Mouse (Mus musculus) telencephalon, adult 2 months (tissue): ENCODE results near the gene Zcchc9.
"Not testable (repeated sequence)": the region's sequence is repeated elsewhere in the genome, so short reads cannot be mapped to it uniquely, and the experiment has no call there.

ENCODE experiments used
- DNase-seq: peaks from one replicate; pipeline ENCODE4 v3.0.0-alpha.2; 2011; ENCODE audit warnings: low read depth, low spot score

The Zcchc9 gene

GRCm38 (mm10) chr13:91807155-91807839, at the start of gene Zcchc9:
Gene Zcchc9 (minus strand): TSS chr13:91807705.
- peak; percentile 91 for DNase-seq

DNA sequence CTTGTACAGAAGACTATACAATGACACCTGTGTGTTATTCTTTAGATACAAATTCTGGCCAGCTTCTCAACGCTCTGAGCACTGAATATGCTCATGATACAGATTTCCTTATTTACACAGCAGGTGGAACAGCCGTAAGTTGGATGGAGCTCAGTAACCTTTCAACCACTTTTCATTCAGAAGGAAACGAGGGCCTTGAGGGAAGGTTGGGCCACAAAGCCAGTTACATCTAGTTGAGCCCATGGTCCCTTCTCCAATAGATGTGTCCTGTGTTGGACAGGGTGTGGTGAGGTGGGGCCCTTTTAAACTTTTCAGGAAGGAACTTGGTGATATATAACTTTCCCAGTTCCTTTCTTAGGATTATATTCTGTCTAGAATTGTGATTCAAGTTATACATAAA, 46.9 kb upstream of the Zcchc9 start:
- DNase-seq: no peak

DNA sequence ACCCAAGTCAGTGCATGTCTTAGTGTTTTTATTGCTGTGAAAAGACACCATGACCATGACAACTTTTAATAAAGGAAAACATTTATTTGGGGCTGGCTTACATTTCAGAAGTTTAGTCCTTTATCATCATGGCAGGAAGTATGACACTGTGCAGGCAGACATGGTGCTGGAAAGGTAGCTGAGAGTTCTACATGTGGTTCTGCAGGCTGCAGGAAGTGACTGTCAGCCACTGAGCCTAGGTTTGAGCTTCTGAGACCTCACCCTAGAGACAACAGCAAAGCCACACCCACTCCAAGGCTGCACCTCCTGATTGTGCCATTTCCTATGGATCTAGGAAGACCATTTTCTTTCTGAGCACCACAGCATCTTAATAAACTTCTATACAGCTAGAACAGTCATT, 20.4 kb upstream of the Zcchc9 start:
- DNase-seq: no peak

DNA sequence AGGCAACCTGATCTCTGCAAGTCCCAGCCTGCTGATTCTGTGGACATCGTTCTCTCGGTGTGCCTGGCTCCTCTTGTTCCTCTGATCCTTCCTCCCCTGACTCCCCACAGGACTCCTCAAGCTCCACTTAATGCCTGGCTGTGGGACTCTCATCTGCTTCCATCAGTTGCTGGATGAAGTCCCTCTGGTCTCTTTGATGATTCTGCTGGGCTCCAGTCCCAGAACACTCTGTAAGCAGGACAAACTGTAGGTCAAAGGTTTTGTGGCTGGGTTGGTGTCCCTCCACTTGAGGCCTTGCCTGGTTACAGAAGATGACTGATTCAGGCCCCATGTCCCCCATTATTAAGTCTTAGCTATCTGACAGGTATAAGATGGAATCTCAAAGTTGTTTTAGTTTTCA, 18.6 kb upstream of the Zcchc9 start:
- no peak for DNase-seq

DNA sequence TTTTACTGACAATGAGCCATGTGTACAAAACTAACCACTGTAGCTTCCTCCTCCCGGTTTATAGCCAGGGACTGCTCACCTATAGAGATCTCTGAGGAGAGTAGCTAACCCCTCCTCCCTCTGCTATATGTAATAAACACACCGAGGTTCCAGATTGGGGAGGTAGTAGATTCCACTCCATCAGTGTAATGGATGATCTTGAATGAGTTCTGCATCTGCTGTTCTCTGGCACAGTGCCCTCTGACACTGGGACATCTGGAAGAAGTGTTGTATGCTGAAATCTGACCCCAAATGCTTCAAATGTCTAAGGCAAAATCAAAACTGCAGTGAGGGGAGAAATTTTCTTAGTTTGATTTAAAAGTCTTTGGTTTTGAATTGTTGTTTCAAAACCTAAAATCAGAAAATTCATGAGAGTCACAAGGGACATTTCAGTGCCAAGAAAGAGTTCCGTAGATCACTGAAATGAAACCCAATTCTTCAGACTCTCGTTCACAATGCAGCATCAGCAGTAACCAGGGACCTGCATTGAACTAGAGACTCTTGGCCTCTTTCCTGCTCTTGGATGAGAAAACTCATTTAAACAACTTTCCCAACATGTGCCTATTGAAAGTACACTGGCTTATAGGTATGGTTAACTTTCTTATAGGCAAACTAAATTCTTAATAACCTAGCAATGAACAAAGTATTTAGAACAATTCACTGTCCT, 17.5 kb upstream of the Zcchc9 start:
- no peak for DNase-seq

GRCm38 (mm10) chr13:91823735-91824134, 16.2 kb upstream of the Zcchc9 start:
- no peak for DNase-seq

GRCm38 (mm10) chr13:91814670-91815069, 7.2 kb upstream of the Zcchc9 start:
- no peak for DNase-seq

DNA sequence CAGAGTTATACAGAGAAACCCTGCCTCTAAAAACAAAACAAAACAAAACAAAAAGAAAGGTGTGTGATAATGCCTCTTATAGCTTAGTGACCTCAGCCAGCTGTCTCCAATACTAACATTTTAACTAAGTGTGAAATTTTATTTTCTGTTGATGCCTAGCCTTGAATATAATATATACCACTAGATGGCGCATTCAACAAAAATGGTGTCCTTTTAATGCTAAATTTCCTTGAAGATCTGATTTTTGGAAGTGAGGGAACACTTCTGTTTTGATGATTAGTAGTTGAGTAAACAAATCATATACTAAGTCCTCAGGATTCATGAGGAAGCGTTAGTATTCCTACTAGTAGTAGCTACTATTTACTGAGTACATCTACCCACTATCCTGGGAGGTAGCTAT, 2.0 kb upstream of the Zcchc9 start:
- no peak for DNase-seq

- DNase-seq: no peak
Measured at GRCm38 (mm10) chr13:91807874-91808575, 520 bp upstream of the Zcchc9 start.

DNA sequence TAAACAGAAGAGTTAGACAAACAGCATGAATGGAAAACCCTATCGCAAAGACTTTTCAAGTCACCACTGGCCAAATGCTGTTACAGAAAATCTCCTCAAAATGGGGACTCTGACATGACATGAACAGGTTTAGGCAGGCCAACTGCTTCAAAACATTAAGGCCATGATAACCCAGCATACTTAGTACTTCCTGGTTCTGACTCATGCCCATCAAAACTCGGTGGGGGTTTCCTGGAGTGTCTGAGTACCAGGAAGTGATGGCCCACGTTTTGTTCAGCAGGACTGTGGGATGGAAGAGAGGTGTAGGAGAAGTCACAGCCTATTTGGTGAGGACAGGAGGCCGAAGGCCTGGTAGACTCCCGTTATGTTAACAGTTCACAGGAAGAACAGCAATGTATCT, 5.8 kb downstream of the Zcchc9 start:
- DNase-seq: no peak

- peak; percentile 44 for DNase-seq
Measured at GRCm38 (mm10) chr13:91797442-91797841, 10.1 kb downstream of the Zcchc9 start.

GRCm38 (mm10) chr13:91796916-91797315, 10.6 kb downstream of the Zcchc9 start:
- no peak for DNase-seq

DNA sequence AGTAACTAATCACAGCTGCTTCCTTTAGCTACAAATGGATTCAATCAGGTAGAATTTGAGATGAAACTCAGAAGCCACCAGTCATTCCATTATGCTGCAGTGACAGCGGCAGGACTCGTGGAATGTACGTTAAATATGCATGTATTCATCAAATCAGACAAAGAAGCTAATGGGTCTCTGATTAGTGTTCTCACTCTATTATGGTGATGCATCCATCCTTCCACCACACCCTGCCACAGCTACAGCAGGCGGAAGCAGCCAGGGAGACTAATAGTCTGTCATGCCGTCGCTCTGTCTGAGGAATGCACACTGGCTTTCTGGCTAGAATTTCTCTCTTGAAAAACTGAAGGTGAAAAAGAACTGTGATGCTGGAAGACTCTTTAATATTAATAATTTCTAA, 11.5 kb downstream of the Zcchc9 start:
- DNase-seq: no peak

DNA sequence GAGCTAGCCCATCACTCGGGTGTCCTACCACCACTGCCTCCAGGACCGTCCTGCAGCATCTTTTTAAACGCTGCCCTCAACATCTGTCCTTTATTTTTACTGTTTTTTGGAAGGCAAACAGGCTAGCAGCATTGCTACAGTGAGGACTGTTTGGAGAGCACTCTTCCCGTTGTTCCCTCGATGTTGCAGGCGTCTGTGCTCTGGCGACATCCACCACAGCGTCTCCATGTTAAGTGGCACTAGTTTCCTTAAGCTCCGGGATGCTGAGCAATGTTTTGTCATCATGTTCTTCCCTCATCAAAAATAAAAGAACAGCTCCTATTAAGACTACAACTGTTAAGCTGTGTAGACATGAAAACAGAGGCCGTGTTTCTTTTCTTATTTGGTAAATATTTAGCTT, 11.9 kb downstream of the Zcchc9 start:
- DNase-seq: no peak

- DNase-seq: no peak
Measured at GRCm38 (mm10) chr13:91794926-91795436, 12.5 kb downstream of the Zcchc9 start.

DNA sequence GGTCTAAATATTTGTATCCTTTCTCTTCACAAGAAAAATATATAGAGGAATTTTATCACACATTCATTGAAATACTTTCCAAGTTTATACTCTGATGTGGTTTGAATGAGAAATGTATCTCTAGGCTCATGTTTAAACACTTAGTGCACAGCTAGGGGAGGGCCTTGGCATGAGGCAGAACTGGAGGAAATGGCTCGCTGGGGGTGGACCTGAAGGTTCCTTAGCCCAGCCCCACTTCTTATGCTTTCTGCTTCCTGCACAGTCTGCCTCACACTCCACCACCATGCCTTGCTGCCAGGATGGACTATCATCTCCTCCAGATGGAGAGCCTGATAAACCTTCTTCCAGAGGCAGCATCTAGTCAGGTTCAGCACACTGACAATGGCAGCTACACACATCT, 15.5 kb downstream of the Zcchc9 start:
- no peak for DNase-seq

- peak; percentile 17 for DNase-seq
Measured at GRCm38 (mm10) chr13:91779892-91780291, 27.6 kb downstream of the Zcchc9 start.

DNA sequence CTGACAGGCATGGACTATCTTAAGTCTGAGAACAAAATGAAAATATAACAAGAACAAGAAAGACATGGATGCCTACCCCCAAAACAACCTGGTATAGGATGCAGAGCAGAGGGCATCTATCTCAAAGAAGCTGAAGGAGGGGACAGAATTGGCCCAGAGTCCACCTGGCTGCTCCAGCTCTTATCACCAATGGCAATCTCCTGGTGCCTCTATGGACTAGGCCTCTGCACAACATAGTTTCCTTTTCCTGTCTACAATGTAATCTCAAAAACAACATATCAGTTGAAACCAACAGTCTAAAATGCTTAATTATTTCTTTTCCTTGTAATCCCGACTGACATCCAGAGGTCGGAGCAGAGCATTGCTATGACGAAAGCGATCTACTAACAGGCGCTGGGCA, 29.4 kb downstream of the Zcchc9 start:
- DNase-seq: no peak

- no peak for DNase-seq
Measured at GRCm38 (mm10) chr13:91768683-91769651, 38.5 kb downstream of the Zcchc9 start.

- no peak for DNase-seq
Measured at GRCm38 (mm10) chr13:91765627-91766026, 41.9 kb downstream of the Zcchc9 start.

DNA sequence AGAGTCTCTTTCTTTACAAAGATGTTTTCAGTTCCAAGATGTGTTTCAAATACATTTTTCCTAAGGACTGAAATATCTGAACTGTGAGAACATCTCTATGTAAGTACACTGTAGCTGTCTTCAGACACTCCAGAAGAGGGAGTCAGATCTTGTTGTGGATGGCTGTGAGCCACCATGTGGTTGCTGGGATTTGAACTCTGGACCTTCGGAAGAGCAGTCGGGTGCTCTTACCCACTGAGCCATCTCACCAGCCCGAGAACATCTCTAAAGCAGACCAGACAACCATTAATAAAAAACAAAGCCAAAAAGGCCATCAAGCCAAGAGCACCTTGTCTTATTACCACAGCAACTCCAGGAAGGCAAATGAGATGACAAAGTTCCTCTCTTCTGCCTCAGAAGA, 43.9 kb downstream of the Zcchc9 start:
- not testable (repeated sequence) for DNase-seq
